Mouse (Mus musculus): ENCODE data around the gene Hs3st4. TPM values are rescaled to one million over a fixed set of nuclear protein-coding genes. Genes with fewer than 3 reads are reported as not detected.

The Hs3st4 gene
- total RNA-seq, 1 experiment, result 0.40 TPM

DNA sequence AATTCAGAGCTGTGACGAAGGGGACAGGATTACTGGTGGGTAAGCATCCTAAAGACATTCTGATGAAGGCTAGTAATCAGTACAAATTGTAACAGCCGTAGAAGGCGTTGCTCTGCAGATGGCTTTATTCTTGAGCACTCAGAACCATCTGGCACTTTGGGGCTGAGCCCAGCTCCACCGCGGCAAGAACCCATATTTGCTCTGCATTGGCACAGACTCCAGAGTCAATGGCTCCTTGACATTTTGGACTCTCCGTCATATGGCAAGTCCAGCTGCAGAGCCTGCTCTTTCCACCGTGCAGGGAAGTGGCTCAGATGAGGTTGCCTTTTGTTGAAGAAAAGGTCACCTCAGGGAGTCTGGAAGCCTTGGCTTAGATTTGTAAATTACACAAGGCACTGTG is 148.6 kb downstream of the Hs3st4 start:
- no peak for DNase-seq (ENCODE audit: low read depth, low spot score)
- in situ Hi-C loops (cut with MboI; ENCODE audit: low sequenced_read_pairs in 2 of 2, unreplicated experiment in 2 of 2), result no loop called here

DNA sequence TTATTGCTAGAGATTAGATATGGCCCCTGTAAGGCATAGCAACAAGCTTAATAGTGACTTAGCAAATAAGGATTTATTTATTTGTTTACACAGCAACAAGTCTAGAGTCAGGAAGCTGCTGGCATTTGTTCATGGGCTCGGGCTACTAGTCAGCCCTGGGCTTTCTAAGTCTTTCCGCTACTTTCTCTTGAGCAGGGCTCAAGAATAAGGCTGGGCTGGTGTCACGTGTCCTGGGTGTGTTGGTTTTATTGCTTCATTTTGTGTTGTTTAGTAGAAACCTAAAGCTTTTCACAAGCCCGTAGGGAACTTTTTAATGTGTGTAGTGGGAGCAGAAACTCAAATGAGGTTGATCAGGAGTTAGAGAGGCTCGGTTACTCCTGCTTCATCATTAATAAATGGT is 153.5 kb downstream of the Hs3st4 start:
- in situ Hi-C loops (cut with MboI; ENCODE audit: low sequenced_read_pairs in 2 of 2, unreplicated experiment in 2 of 2), result no loop called here
- no peak for DNase-seq (ENCODE audit: low read depth, low spot score)
- Histone ChIP-seq H3K9ac (ENCODE audit: insufficient read depth, low read depth, low read length, poor library complexity, severe bottlenecking) (no peak overlapping the region), H3K27ac (ENCODE audit: insufficient read depth, low read depth, low read length, poor library complexity, severe bottlenecking) (no peak overlapping the region), H3K4me1 (ENCODE audit: control insufficient read depth in 2 of 2, insufficient read depth in 2 of 2, low read length in 2 of 2, poor library complexity in 1 of 2) (no peaks in the 10 kb centered on the region), H3K36me3 (ENCODE audit: control insufficient read depth, insufficient read depth, low read length, poor library complexity, severe bottlenecking) (no peaks in the 10 kb centered on the region), H3K9me3 (ENCODE audit: control insufficient read depth, insufficient read depth, low read depth, low read length) (no peaks in the 10 kb centered on the region), H3K4me3 (ENCODE audit: insufficient read depth in 1 of 2, low read depth in 1 of 2, low read length in 2 of 2, poor library complexity in 1 of 2, severe bottlenecking in 1 of 2) (no peak overlapping the region)
- TF ChIP-seq ZNF384 (IDR thresholded peaks at IDR 0.05; ENCODE audit: low read depth, low read length) (no peak), CHD2 (IDR thresholded peaks at IDR 0.05; ENCODE audit: low read depth, low read length) (no peak), ZC3H11A (IDR thresholded peaks at IDR 0.05; ENCODE audit: borderline replicate concordance, low read depth, low read length) (no peak), MAFK (IDR thresholded peaks at IDR 0.05; ENCODE audit: insufficient read depth, low read depth, low read length) (no peak), HCFC1 (IDR thresholded peaks at IDR 0.05; ENCODE audit: borderline replicate concordance, insufficient read depth, low read length) (no peak)

More for the DNA sequence above, 148.6 kb downstream of the Hs3st4 start:
- TF ChIP-seq HCFC1 (IDR thresholded peaks at IDR 0.05; ENCODE audit: borderline replicate concordance, insufficient read depth, low read length) (no peak), MAFK (IDR thresholded peaks at IDR 0.05; ENCODE audit: insufficient read depth, low read depth, low read length) (no peak), CHD2 (IDR thresholded peaks at IDR 0.05; ENCODE audit: low read depth, low read length) (no peak), ZC3H11A (IDR thresholded peaks at IDR 0.05; ENCODE audit: borderline replicate concordance, low read depth, low read length) (no peak)
- H3K9me3 ChIP-seq (ENCODE audit: control insufficient read depth, insufficient read depth, low read depth, low read length), result no peaks in the 10 kb centered on the region
- no peaks in the 10 kb centered on the region for H3K4me1 ChIP-seq (ENCODE audit: control insufficient read depth in 2 of 2, insufficient read depth in 2 of 2, low read length in 2 of 2, poor library complexity in 1 of 2)
- H3K4me3 ChIP-seq (ENCODE audit: insufficient read depth in 1 of 2, low read depth in 1 of 2, low read length in 2 of 2, poor library complexity in 1 of 2, severe bottlenecking in 1 of 2), result no peak overlapping the region
- H3K27ac ChIP-seq (ENCODE audit: insufficient read depth, low read depth, low read length, poor library complexity, severe bottlenecking), result no peak overlapping the region
- H3K36me3 ChIP-seq (ENCODE audit: control insufficient read depth, insufficient read depth, low read length, poor library complexity, severe bottlenecking), result no peaks in the 10 kb centered on the region
- no peak overlapping the region for H3K9ac ChIP-seq (ENCODE audit: insufficient read depth, low read depth, low read length, poor library complexity, severe bottlenecking)

DNA sequence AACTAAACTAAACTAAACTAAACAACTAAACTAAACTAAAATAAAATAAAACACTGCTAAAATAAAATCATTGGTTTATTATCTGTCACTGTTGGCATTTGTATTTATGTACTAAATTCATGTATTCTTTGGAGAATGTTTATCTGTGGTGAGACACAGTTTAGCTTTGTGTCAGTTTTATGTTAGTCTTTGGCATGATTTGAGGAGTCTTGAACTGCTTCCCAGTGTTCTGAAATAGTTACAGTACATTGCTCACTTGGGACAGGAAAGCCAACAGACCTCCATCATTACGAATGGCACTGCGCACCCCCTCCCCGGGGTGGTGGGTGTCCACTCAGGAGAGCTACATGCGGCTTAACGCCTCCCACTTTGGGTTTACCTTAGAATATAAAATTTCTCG is 158.6 kb downstream of the Hs3st4 start:
- no peaks in the 10 kb centered on the region for H3K4me1 ChIP-seq (ENCODE audit: control insufficient read depth in 2 of 2, insufficient read depth in 2 of 2, low read length in 2 of 2, poor library complexity in 1 of 2)
- TF ChIP-seq CHD2 (IDR thresholded peaks at IDR 0.05; ENCODE audit: low read depth, low read length) (no peak), ZC3H11A (IDR thresholded peaks at IDR 0.05; ENCODE audit: borderline replicate concordance, low read depth, low read length) (no peak), HCFC1 (IDR thresholded peaks at IDR 0.05; ENCODE audit: borderline replicate concordance, insufficient read depth, low read length) (no peak), ZNF384 (IDR thresholded peaks at IDR 0.05; ENCODE audit: low read depth, low read length) (no peak), MAFK (IDR thresholded peaks at IDR 0.05; ENCODE audit: insufficient read depth, low read depth, low read length) (no peak)
- H3K9ac ChIP-seq (ENCODE audit: insufficient read depth, low read depth, low read length, poor library complexity, severe bottlenecking), result no peak overlapping the region
- in situ Hi-C loops (cut with MboI; ENCODE audit: low sequenced_read_pairs in 2 of 2, unreplicated experiment in 2 of 2), result no loop called here
- no peaks in the 10 kb centered on the region for H3K9me3 ChIP-seq (ENCODE audit: control insufficient read depth, insufficient read depth, low read depth, low read length)
- no peak overlapping the region for H3K27ac ChIP-seq (ENCODE audit: insufficient read depth, low read depth, low read length, poor library complexity, severe bottlenecking)
- no peak for DNase-seq (ENCODE audit: low read depth, low spot score)
- H3K36me3 ChIP-seq (ENCODE audit: control insufficient read depth, insufficient read depth, low read length, poor library complexity, severe bottlenecking), result no peaks in the 10 kb centered on the region
- H3K4me3 ChIP-seq (ENCODE audit: insufficient read depth in 1 of 2, low read depth in 1 of 2, low read length in 2 of 2, poor library complexity in 1 of 2, severe bottlenecking in 1 of 2), result no peak overlapping the region

DNA sequence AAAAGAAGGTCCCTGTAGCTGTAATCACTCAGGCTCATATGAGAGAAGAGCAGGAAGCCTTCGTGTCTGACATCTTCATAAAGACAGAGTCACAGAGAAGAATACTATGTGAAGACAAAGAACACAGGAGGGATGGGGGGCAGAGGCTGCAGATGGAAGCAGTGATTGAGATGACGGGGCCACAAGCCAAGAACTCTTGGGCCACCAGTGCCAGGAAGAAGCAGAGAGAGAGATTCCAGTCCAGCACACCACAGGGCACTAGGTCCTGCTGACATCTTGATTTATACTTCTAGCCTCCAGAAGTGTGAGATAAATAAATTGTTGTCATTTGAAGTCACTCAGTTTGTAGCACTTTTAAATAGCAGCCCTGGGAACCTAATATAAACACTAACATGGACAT is 168.2 kb downstream of the Hs3st4 start:
- no peak overlapping the region for H3K27ac ChIP-seq (ENCODE audit: insufficient read depth, low read depth, low read length, poor library complexity, severe bottlenecking)
- H3K4me3 ChIP-seq (ENCODE audit: insufficient read depth in 1 of 2, low read depth in 1 of 2, low read length in 2 of 2, poor library complexity in 1 of 2, severe bottlenecking in 1 of 2), result no peak overlapping the region
- TF ChIP-seq HCFC1 (IDR thresholded peaks at IDR 0.05; ENCODE audit: borderline replicate concordance, insufficient read depth, low read length), result no peak
- no peak for TF ChIP-seq ZC3H11A (IDR thresholded peaks at IDR 0.05; ENCODE audit: borderline replicate concordance, low read depth, low read length)
- no peak for TF ChIP-seq MAFK (IDR thresholded peaks at IDR 0.05; ENCODE audit: insufficient read depth, low read depth, low read length)
- no peak for TF ChIP-seq ZNF384 (IDR thresholded peaks at IDR 0.05; ENCODE audit: low read depth, low read length)
- no peak for TF ChIP-seq CHD2 (IDR thresholded peaks at IDR 0.05; ENCODE audit: low read depth, low read length)
- no peaks in the 10 kb centered on the region for H3K9me3 ChIP-seq (ENCODE audit: control insufficient read depth, insufficient read depth, low read depth, low read length)
- H3K9ac ChIP-seq (ENCODE audit: insufficient read depth, low read depth, low read length, poor library complexity, severe bottlenecking), result no peak overlapping the region
- H3K4me1 ChIP-seq (ENCODE audit: control insufficient read depth in 2 of 2, insufficient read depth in 2 of 2, low read length in 2 of 2, poor library complexity in 1 of 2), result no peaks in the 10 kb centered on the region
- no peaks in the 10 kb centered on the region for H3K36me3 ChIP-seq (ENCODE audit: control insufficient read depth, insufficient read depth, low read length, poor library complexity, severe bottlenecking)
- no peak for DNase-seq (ENCODE audit: low read depth, low spot score)
- in situ Hi-C loops (cut with MboI; ENCODE audit: low sequenced_read_pairs in 2 of 2, unreplicated experiment in 2 of 2), result no loop called here

DNA sequence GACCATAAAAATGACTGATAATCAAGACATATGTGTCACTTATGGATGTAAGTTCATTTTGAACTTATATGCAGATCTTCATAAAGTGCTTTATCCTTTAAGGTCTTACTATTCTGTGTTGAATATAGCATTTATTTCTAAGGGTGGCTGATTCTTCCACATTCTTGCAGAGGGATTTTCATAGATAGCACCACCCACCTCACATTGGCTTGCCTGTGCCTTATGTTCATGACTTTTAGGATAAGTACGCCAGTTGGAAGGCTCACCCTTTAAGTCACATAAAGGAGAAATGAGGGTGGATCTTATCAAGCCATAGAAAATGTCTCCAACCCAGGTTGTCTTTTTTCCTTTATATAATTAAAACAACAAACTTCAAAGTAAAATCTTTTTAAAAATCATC is 180.6 kb downstream of the Hs3st4 start:
- Histone ChIP-seq H3K27ac (ENCODE audit: insufficient read depth, low read depth, low read length, poor library complexity, severe bottlenecking) (no peak overlapping the region), H3K9ac (ENCODE audit: insufficient read depth, low read depth, low read length, poor library complexity, severe bottlenecking) (no peak overlapping the region), H3K4me1 (ENCODE audit: control insufficient read depth in 2 of 2, insufficient read depth in 2 of 2, low read length in 2 of 2, poor library complexity in 1 of 2) (no peaks in the 10 kb centered on the region), H3K9me3 (ENCODE audit: control insufficient read depth, insufficient read depth, low read depth, low read length) (no peaks in the 10 kb centered on the region), H3K36me3 (ENCODE audit: control insufficient read depth, insufficient read depth, low read length, poor library complexity, severe bottlenecking) (no peaks in the 10 kb centered on the region), H3K4me3 (ENCODE audit: insufficient read depth in 1 of 2, low read depth in 1 of 2, low read length in 2 of 2, poor library complexity in 1 of 2, severe bottlenecking in 1 of 2) (no peak overlapping the region)
- TF ChIP-seq HCFC1 (IDR thresholded peaks at IDR 0.05; ENCODE audit: borderline replicate concordance, insufficient read depth, low read length) (no peak), MAFK (IDR thresholded peaks at IDR 0.05; ENCODE audit: insufficient read depth, low read depth, low read length) (no peak), CHD2 (IDR thresholded peaks at IDR 0.05; ENCODE audit: low read depth, low read length) (no peak), ZC3H11A (IDR thresholded peaks at IDR 0.05; ENCODE audit: borderline replicate concordance, low read depth, low read length) (no peak), ZNF384 (IDR thresholded peaks at IDR 0.05; ENCODE audit: low read depth, low read length) (no peak)
- in situ Hi-C loops (cut with MboI; ENCODE audit: low sequenced_read_pairs in 2 of 2, unreplicated experiment in 2 of 2), result no loop called here
- no peak for DNase-seq (ENCODE audit: low read depth, low spot score)
